Mouse (Mus musculus) mouse embryonic stem cell (cell line): Measurements from ENCODE around the gene Cnr1.

Experiments
- in situ Hi-C, 2 experiments: fragments of 300-500 bp; cut with MboI; formaldehyde crosslinking; loops; 1 replicate in 1 of 2; 3 replicates in 1 of 2; pipeline ENCODE4 v1.14.3; 2019 to 2020; ENCODE audit warnings: low sequenced_read_pairs in 2 of 2, low pct_unique_long_range_greater_than_20kb in 1 of 2, mixed read lengths in 1 of 2; ENCODE audit not compliant: unreplicated experiment in 1 of 2

The Cnr1 gene

GRCm38 (mm10) chr4:33924234-33924888, at the start of gene Cnr1:
Cnr1 (plus strand) TSS chr4:33924593.
- in situ Hi-C loops: no loop called here

- in situ Hi-C loops: no loop called here
Measured at GRCm38 (mm10) chr4:33879944-33880343, 44.4 kb upstream of the Cnr1 start.

GRCm38 (mm10) chr4:33886026-33886425, 38.4 kb upstream of the Cnr1 start:
- in situ Hi-C loops: no loop called here

GRCm38 (mm10) chr4:33889976-33890375, 34.4 kb upstream of the Cnr1 start:
- in situ Hi-C loops: no loop called here

GRCm38 (mm10) chr4:33892178-33892869, 32.1 kb upstream of the Cnr1 start:
- in situ Hi-C loops: no loop called here

- in situ Hi-C loops: no loop called here
Measured at GRCm38 (mm10) chr4:33893841-33894240, 30.6 kb upstream of the Cnr1 start.

- in situ Hi-C loops: no loop called here
Measured at GRCm38 (mm10) chr4:33895046-33895445, 29.3 kb upstream of the Cnr1 start.

GRCm38 (mm10) chr4:33895491-33895890, 28.9 kb upstream of the Cnr1 start:
- in situ Hi-C loops: no loop called here

- in situ Hi-C loops: no loop called here
Measured at GRCm38 (mm10) chr4:33901659-33902058, 22.7 kb upstream of the Cnr1 start.

- in situ Hi-C loops: no loop called here
Measured at GRCm38 (mm10) chr4:33903812-33904340, 20.5 kb upstream of the Cnr1 start.

- in situ Hi-C loops: no loop called here
Measured at GRCm38 (mm10) chr4:33904826-33905225, 19.6 kb upstream of the Cnr1 start.

GRCm38 (mm10) chr4:33908786-33909185, 15.6 kb upstream of the Cnr1 start:
- in situ Hi-C loops: no loop called here

GRCm38 (mm10) chr4:33915730-33916129, 8.7 kb upstream of the Cnr1 start:
- in situ Hi-C loops: no loop called here

GRCm38 (mm10) chr4:33920807-33921206, 3.6 kb upstream of the Cnr1 start:
- in situ Hi-C loops: no loop called here

- in situ Hi-C loops: no loop called here
Measured at GRCm38 (mm10) chr4:33923151-33923760, 1.1 kb upstream of the Cnr1 start.

GRCm38 (mm10) chr4:33923761-33924233, 596 bp upstream of the Cnr1 start:
- in situ Hi-C loops: no loop called here

- in situ Hi-C loops: no loop called here
Measured at GRCm38 (mm10) chr4:33924889-33925245, 474 bp downstream of the Cnr1 start.

GRCm38 (mm10) chr4:33925489-33925888, 1.1 kb downstream of the Cnr1 start:
- in situ Hi-C loops: no loop called here

GRCm38 (mm10) chr4:33926010-33926409, 1.6 kb downstream of the Cnr1 start:
- in situ Hi-C loops: no loop called here
